Mouse (Mus musculus) ovary, postnatal 10 days (tissue): ENCODE measurements around the gene Tmprss4.

Source experiments
- DNase-seq: peaks from one replicate; pipeline ENCODE4 v3.0.0; 2022; ENCODE audit warnings: low spot score

The Tmprss4 gene

GRCm38 (mm10) chr9:45203797-45204410 is at the start of gene Tmprss4:
Gene Tmprss4 (minus strand): TSS chr9:45204092.
- DNase-seq = no peak

- no peak for DNase-seq
Observed at GRCm38 (mm10) chr9:45252395-45252794, 48.5 kb upstream of the Tmprss4 start.

GRCm38 (mm10) chr9:45251990-45252389 is 48.1 kb upstream of the Tmprss4 start:
- no peak for DNase-seq

GRCm38 (mm10) chr9:45251281-45251680 is 47.4 kb upstream of the Tmprss4 start:
- DNase-seq = no peak

- no peak for DNase-seq
Observed at GRCm38 (mm10) chr9:45250306-45250705, 46.4 kb upstream of the Tmprss4 start.

- DNase-seq = no peak
Observed at GRCm38 (mm10) chr9:45247536-45247935, 43.6 kb upstream of the Tmprss4 start.

GRCm38 (mm10) chr9:45246060-45246459 is 42.2 kb upstream of the Tmprss4 start:
- no peak for DNase-seq

- DNase-seq = no peak
Observed at GRCm38 (mm10) chr9:45245432-45245831, 41.5 kb upstream of the Tmprss4 start.

- DNase-seq = no peak
Observed at GRCm38 (mm10) chr9:45241397-45241796, 37.5 kb upstream of the Tmprss4 start.

- no peak for DNase-seq
Observed at GRCm38 (mm10) chr9:45236744-45237143, 32.9 kb upstream of the Tmprss4 start.

- DNase-seq = no peak
Observed at GRCm38 (mm10) chr9:45235668-45236227, 31.9 kb upstream of the Tmprss4 start.

GRCm38 (mm10) chr9:45229359-45229758 is 25.5 kb upstream of the Tmprss4 start:
- DNase-seq = no peak

GRCm38 (mm10) chr9:45221567-45221966 is 17.7 kb upstream of the Tmprss4 start:
- peak; percentile 81 for DNase-seq

- no peak for DNase-seq
Observed at GRCm38 (mm10) chr9:45219644-45220043, 15.8 kb upstream of the Tmprss4 start.

- no peak for DNase-seq
Observed at GRCm38 (mm10) chr9:45215526-45216179, 11.8 kb upstream of the Tmprss4 start.

GRCm38 (mm10) chr9:45212001-45212400 is 8.1 kb upstream of the Tmprss4 start:
- DNase-seq = no peak

- DNase-seq = no peak
Observed at GRCm38 (mm10) chr9:45207015-45207743, 3.3 kb upstream of the Tmprss4 start.

- DNase-seq = no peak
Observed at GRCm38 (mm10) chr9:45206121-45206520, 2.2 kb upstream of the Tmprss4 start.

- no peak for DNase-seq
Observed at GRCm38 (mm10) chr9:45205143-45205542, 1.3 kb upstream of the Tmprss4 start.

GRCm38 (mm10) chr9:45202021-45202798 is 1.7 kb downstream of the Tmprss4 start:
- no peak for DNase-seq

GRCm38 (mm10) chr9:45201319-45201947 is 2.5 kb downstream of the Tmprss4 start:
- no peak for DNase-seq

GRCm38 (mm10) chr9:45197549-45197948 is 6.3 kb downstream of the Tmprss4 start:
- DNase-seq = no peak
